Mouse (Mus musculus) lung, postnatal 0 days (tissue): ENCODE measurements around the gene H2afj. TPM values are rescaled to one million over a fixed set of nuclear protein-coding genes. Genes with fewer than 3 reads are reported as not detected.

ENCODE experiments used
- ATAC-seq: fragments of 200-750 bp; cut with Nextera tagmentation; 2 replicates; pipeline ENCODE4 v1.8.0; 2017; ENCODE audit warnings: moderate library complexity
- DNase-seq: peaks from one replicate; pipeline ENCODE4 v3.0.0-alpha.2; 2016; ENCODE audit warnings: low spot score
- H3K27ac ChIP-seq: fragments of 300-500 bp; sonication (generic); 2 replicates; pipeline ENCODE4 v1.5.1; 2014; ENCODE audit warnings: antibody characterized with exemption, mild to moderate bottlenecking, low read length, mixed read lengths
- H3K27me3 ChIP-seq: fragments of 300-500 bp; sonication (generic); replicated peaks from 2 replicates; pipeline ENCODE4 v1.6.1; 2014; ENCODE audit warnings: low read length, mixed read lengths; ENCODE audit not compliant: insufficient read depth
- H3K36me3 ChIP-seq: fragments of 300-500 bp; sonication (generic); 2 replicates; pipeline ENCODE4 v1.6.1; 2014; ENCODE audit warnings: low read length, mixed read lengths; ENCODE audit not compliant: insufficient read depth
- H3K4me1 ChIP-seq: fragments of 300-500 bp; sonication (generic); 2 replicates; pipeline ENCODE4 v1.6.1; 2014; ENCODE audit warnings: antibody characterized with exemption, low read depth, low read length, mixed read lengths; ENCODE audit not compliant: insufficient read depth
- H3K4me2 ChIP-seq: fragments of 300-500 bp; sonication (generic); replicated peaks from 2 replicates; pipeline ENCODE4 v1.6.1; 2014; ENCODE audit warnings: low read depth, mild to moderate bottlenecking, low read length, moderate library complexity, mixed read lengths
- H3K4me3 ChIP-seq: fragments of 300-500 bp; sonication (generic); 2 replicates; pipeline ENCODE4 v1.5.1; 2014; ENCODE audit warnings: low read depth, low read length
- H3K9ac ChIP-seq: fragments of 300-500 bp; sonication (generic); replicated peaks from 2 replicates; pipeline ENCODE4 v1.6.1; 2014; ENCODE audit warnings: low read depth, mild to moderate bottlenecking
- H3K9me3 ChIP-seq: fragments of 300-500 bp; sonication (generic); 2 replicates; pipeline ENCODE4 v1.6.1; 2016; ENCODE audit warnings: low read length, mixed read lengths
- CTCF ChIP-seq: IDR thresholded peaks from 2 replicates; pipeline ENCODE4 v1.5.1; 2016; ENCODE audit warnings: antibody characterized with exemption, mild to moderate bottlenecking
- EP300 ChIP-seq: IDR thresholded peaks from 2 replicates; pipeline ENCODE4 v1.6.1; 2016; ENCODE audit warnings: antibody characterized with exemption, mild to moderate bottlenecking, control low read depth
- WGBS: fragments of 180-500 bp; shearing (Covaris S2); extraction: QIAGEN DNeasy Blood & Tissue Kit; methylation state at CpG from one replicate; pipeline ENCODE4 v1.1.7; 2014; 5-methylcytosine and 5-hydroxymethylcytosine counted together
- polyA plus RNA-seq: library from polyadenylated mRNA; unstranded; fragments of >200 nt; fragmentation: Nextera tagmentation; extraction: Ambion mirVana; gene quantifications from 2 replicates; pipeline ENCODE4 v1.2.1, GENCODE M21; 2015

The H2afj gene
- polyA plus RNA-seq, 1 experiment from 2014 or later: 464 TPM

- 94% methylated on average over 21 of the region's 21 CpGs for WGBS
- Histone ChIP-seq H3K36me3 (peaks cover 65% of the 10 kb centered on the region), H3K9me3 (no peaks in the 10 kb centered on the region), H3K27ac (no peak overlapping the region), H3K4me1 (no peaks in the 10 kb centered on the region), H3K4me3 (no peak overlapping the region), H3K27me3 (no peaks in the 10 kb centered on the region), H3K4me2 (no peak overlapping the region), H3K9ac (no peak overlapping the region)
- no peak for DNase-seq
- no peak for ATAC-seq
- no peak for TF ChIP-seq EP300
- no peak for TF ChIP-seq CTCF
Measured at GRCm38 (mm10) chr6:136820381-136820780, 12.3 kb downstream of the H2afj start.

GRCm38 (mm10) chr6:136821086-136821485 is 13.0 kb downstream of the H2afj start:
- Histone ChIP-seq H3K9me3 (no peaks in the 10 kb centered on the region), H3K9ac (no peak overlapping the region), H3K4me3 (no peak overlapping the region), H3K4me2 (no peak overlapping the region), H3K27me3 (no peaks in the 10 kb centered on the region), H3K4me1 (no peaks in the 10 kb centered on the region), H3K36me3 (peaks cover 58% of the 10 kb centered on the region), H3K27ac (no peak overlapping the region)
- no peak for DNase-seq
- WGBS: 93% methylated on average over 18 of the region's 18 CpGs
- ATAC-seq: no peak
- no peak for TF ChIP-seq EP300
- no peak for TF ChIP-seq CTCF

- TF ChIP-seq CTCF (no peak), EP300 (no peak)
- H3K27ac ChIP-seq: no peak overlapping the region
- no peaks in the 10 kb centered on the region for H3K9me3 ChIP-seq
- H3K4me2 ChIP-seq: no peak overlapping the region
- no peaks in the 10 kb centered on the region for H3K27me3 ChIP-seq
- peaks cover 40% of the 10 kb centered on the region for H3K36me3 ChIP-seq
- no peak for DNase-seq
- no peak overlapping the region for H3K9ac ChIP-seq
- H3K4me1 ChIP-seq: 0 out of 2 replicates have a peak, but pooled peaks cover 4% of the 10 kb centered on the region
- no peak overlapping the region for H3K4me3 ChIP-seq
- WGBS: 92% methylated on average over 8 of the region's 8 CpGs
- no peak for ATAC-seq
Measured at GRCm38 (mm10) chr6:136824987-136825386, 16.9 kb downstream of the H2afj start.

GRCm38 (mm10) chr6:136827116-136827515 is 19.1 kb downstream of the H2afj start:
- Histone ChIP-seq H3K4me3 (peak overlapping the region; percentile 100), H3K9me3 (no peaks in the 10 kb centered on the region), H3K9ac (peak overlapping the region; percentile 99), H3K4me2 (peak overlapping the region; percentile 66), H3K27me3 (no peaks in the 10 kb centered on the region), H3K27ac (no peak overlapping the region), H3K36me3 (peaks cover 21% of the 10 kb centered on the region), H3K4me1 (0 out of 2 replicates have a peak, but pooled peaks cover 4% of the 10 kb centered on the region)
- 12% methylated on average over 7 of the region's 7 CpGs for WGBS
- DNase-seq (no peak), ATAC-seq (no peak)
- TF ChIP-seq CTCF: no peak
- TF ChIP-seq EP300: no peak

GRCm38 (mm10) chr6:136827516-136827880 is 19.5 kb downstream of the H2afj start, which contains the start of gene BC049715:
Gene BC049715, plus strand, starts transcription at chr6:136827626.
- peak within 1 kb of the TSS; percentile 99 for H3K9ac ChIP-seq
- TF ChIP-seq CTCF: no peak
- TF ChIP-seq EP300: no peak
- no peaks in the 10 kb centered on the region for H3K9me3 ChIP-seq
- peak within 1 kb of the TSS; percentile 90 for H3K27ac ChIP-seq
- peak within 1 kb of the TSS; percentile 66 for H3K4me2 ChIP-seq
- H3K27me3 ChIP-seq: no peaks in the 10 kb centered on the region
- peak; percentile 49 for DNase-seq
- peaks cover 17% of the 10 kb centered on the region for H3K36me3 ChIP-seq
- peak within 1 kb of the TSS; percentile 100 for H3K4me3 ChIP-seq
- peak; percentile 25 for ATAC-seq
- H3K4me1 ChIP-seq: 0 out of 2 replicates have a peak, but pooled peaks cover 4% of the 10 kb centered on the region
- under 1% methylated on average over 34 of the region's 34 CpGs for WGBS

GRCm38 (mm10) chr6:136827881-136828561 is 20.0 kb downstream of the H2afj start, which contains the start of gene Wbp11:
Gene Wbp11, minus strand, starts transcription at chr6:136828233.
- TF ChIP-seq EP300 (peak; percentile 77; the same call in 1 of the 2 replicates), CTCF (peak; percentile 65)
- under 1% methylated on average over 37 of the region's 45 CpGs for WGBS
- H3K27me3 ChIP-seq: no peaks in the 10 kb centered on the region

More at GRCm38 (mm10) chr6:136827881-136828561, 20.0 kb downstream of the H2afj start, which contains the start of gene Wbp11:
- ATAC-seq: peak; percentile 100
- Histone ChIP-seq H3K36me3 (peaks cover 14% of the 10 kb centered on the region), H3K4me1 (0 out of 2 replicates have a peak, but pooled peaks cover 4% of the 10 kb centered on the region), H3K4me3 (peak within 1 kb of the TSS; percentile 100), H3K9ac (peak within 1 kb of the TSS; percentile 99), H3K9me3 (no peaks in the 10 kb centered on the region), H3K27ac (peak within 1 kb of the TSS; percentile 90), H3K4me2 (peak within 1 kb of the TSS; percentile 66)
- peak; percentile 100 for DNase-seq
